Mouse (Mus musculus) G1E (cell line): ENCODE measurements around the gene Arpin. TPM values are rescaled to one million over a fixed set of nuclear protein-coding genes. Genes with fewer than 3 reads are reported as not detected.

Source experiments
- ATAC-seq: 2 replicates; pipeline ENCODE4 v1.8.0; 2016; ENCODE audit warnings: mild to moderate bottlenecking; ENCODE audit not compliant: insufficient number of reproducible peaks, poor library complexity, low FRiP score, severe bottlenecking; ENCODE audit errors: extremely low read depth
- DNase-seq: peaks from one replicate; pipeline ENCODE4 v3.0.0; 2012; ENCODE audit warnings: low spot score
- H3K27me3 ChIP-seq: 2 replicates; pipeline ENCODE4 v1.6.1; 2012; ENCODE audit warnings: mild to moderate bottlenecking, low read length, inconsistent platforms; ENCODE audit not compliant: insufficient read depth
- H3K36me3 ChIP-seq: replicated peaks from 2 replicates; pipeline ENCODE3; 2012; ENCODE audit warnings: mild to moderate bottlenecking, inconsistent platforms
- H3K4me1 ChIP-seq: 2 replicates; pipeline ENCODE4 v1.6.1; 2012; ENCODE audit warnings: low read depth, low read length, inconsistent platforms, mixed read lengths; ENCODE audit not compliant: insufficient read depth
- H3K4me3 ChIP-seq: 2 replicates; pipeline ENCODE4 v1.5.1; 2012; ENCODE audit warnings: low read depth, mild to moderate bottlenecking, inconsistent platforms, low read length, moderate library complexity, mixed read lengths
- H3K9me3 ChIP-seq: replicated peaks from 2 replicates; pipeline ENCODE4 v1.6.1; 2012; ENCODE audit warnings: inconsistent platforms
- CTCF ChIP-seq: IDR thresholded peaks from 2 replicates; pipeline ENCODE4 v1.5.1; 2012; ENCODE audit warnings: low read depth, low read length, inconsistent platforms, mixed read lengths
- GATA1 ChIP-seq: IDR thresholded peaks from 2 replicates; pipeline ENCODE4 v1.6.1; 2012; ENCODE audit warnings: borderline replicate concordance, low read length, inconsistent platforms, mixed read lengths
- GATA2 ChIP-seq: IDR thresholded peaks from 2 replicates; pipeline ENCODE4 v1.6.1; 2012; ENCODE audit warnings: low read depth, low read length, inconsistent platforms, borderline replicate concordance
- POLR2AphosphoS5 ChIP-seq: IDR thresholded peaks from 2 replicates; pipeline ENCODE4 v1.6.1; 2012; ENCODE audit warnings: low read depth, low read length, inconsistent platforms; ENCODE audit not compliant: insufficient replicate concordance
- TAL1 ChIP-seq: conservative IDR thresholded peaks from 2 replicates; pipeline ENCODE4 v1.6.1; 2012; ENCODE audit warnings: low read depth, low read length, inconsistent platforms, mixed read lengths
- polyA plus RNA-seq: library from polyadenylated mRNA; stranded (reverse); fragments of >175 nt; gene quantifications from 2 replicates; pipeline ENCODE4 v1.2.3, GENCODE M21; 2012
- total RNA-seq, 2 experiments: library from RNA; stranded (forward) in 1 of 2; stranded (reverse) in 1 of 2; fragments of 200-1000 nt in 1 of 2; fragments of >200 nt in 1 of 2; fragmentation: Nextera tagmentation in 1 of 2; gene quantifications; 2 replicates each; pipeline ENCODE4 v1.2.3; 2014 to 2017

Arpin gene
- total and polyA plus RNA-seq, 3 experiments, result not detected

- H3K4me3 ChIP-seq, result no peak overlapping the region
- H3K9me3 ChIP-seq, result no peaks in the 10 kb centered on the region
- DNase-seq (no peak), ATAC-seq (no peak)
- H3K4me1 ChIP-seq, result no peaks in the 10 kb centered on the region
- peaks cover 61% of the 10 kb centered on the region for H3K36me3 ChIP-seq
- TF ChIP-seq GATA1 (no peak), GATA2 (no peak), POLR2AphosphoS5 (no peak), TAL1 (no peak), CTCF (no peak)
- H3K27me3 ChIP-seq, result peaks cover under 1% of the 10 kb centered on the region; the same call in 1 of the 2 replicates
These were observed 56.6 kb downstream of the Arpin start for GRCm38 (mm10) chr7:79878455-79879025.

Other genes starting within 250 kb of the Arpin start
- gene Kif7, start 219.6 kb downstream of the Arpin start, total RNA-seq (2014; fragmentation: Nextera tagmentation), result 2.6 and 2.7 TPM in 2 replicates
- 4.2 and 4.4 TPM in 2 replicates for gene Kif7, start 219.6 kb downstream of the Arpin start, total RNA-seq (2017)
- gene Kif7, start 219.6 kb downstream of the Arpin start, polyA plus RNA-seq, result 17.6 and 19.9 TPM in 2 replicates
- gene Plin1, start 202.5 kb downstream of the Arpin start, total RNA-seq (2014; fragmentation: Nextera tagmentation), result not detected in 2 replicates
- gene Plin1, start 202.5 kb downstream of the Arpin start, total RNA-seq (2017), result 0.16 TPM in 1 of 2 replicates, not detected in the other
- not detected in 2 replicates for gene Plin1, start 202.5 kb downstream of the Arpin start, polyA plus RNA-seq
- 6.5 and 7.5 TPM in 2 replicates for gene Pex11a, start 192.2 kb downstream of the Arpin start, total RNA-seq (2014; fragmentation: Nextera tagmentation)
- 2.7 and 2.8 TPM in 2 replicates for gene Pex11a, start 192.2 kb downstream of the Arpin start, total RNA-seq (2017)
- 2.9 TPM in 2 replicates for gene Pex11a, start 192.2 kb downstream of the Arpin start, polyA plus RNA-seq
- 1.0 and 2.1 TPM in 2 replicates for gene Wdr93, start 192.2 kb downstream of the Arpin start, total RNA-seq (2014; fragmentation: Nextera tagmentation)
- 0.41 and 0.55 TPM in 2 replicates for gene Wdr93, start 192.2 kb downstream of the Arpin start, total RNA-seq (2017)
- gene Wdr93, start 192.2 kb downstream of the Arpin start, polyA plus RNA-seq, result 0.17 TPM in 1 of 2 replicates, not detected in the other
- not detected in 2 replicates for gene Mesp1, start 141.6 kb downstream of the Arpin start, total RNA-seq (2014; fragmentation: Nextera tagmentation)
- not detected in 2 replicates for gene Mesp1, start 141.6 kb downstream of the Arpin start, total RNA-seq (2017)
- gene Mesp1, start 141.6 kb downstream of the Arpin start, polyA plus RNA-seq, result not detected in 2 replicates
- gene Mesp2, start 124.6 kb downstream of the Arpin start, total RNA-seq (2014; fragmentation: Nextera tagmentation), result not detected in 2 replicates
- 0.17 TPM in 1 of 2 replicates, not detected in the other for gene Mesp2, start 124.6 kb downstream of the Arpin start, total RNA-seq (2017)
- not detected in 2 replicates for gene Mesp2, start 124.6 kb downstream of the Arpin start, polyA plus RNA-seq
- not detected in 2 replicates for gene Anpep, start 74.3 kb downstream of the Arpin start, total RNA-seq (2014; fragmentation: Nextera tagmentation)
- gene Anpep, start 74.3 kb downstream of the Arpin start, total RNA-seq (2017), result 0.29 and 0.66 TPM in 2 replicates
- gene Anpep, start 74.3 kb downstream of the Arpin start, polyA plus RNA-seq, result not detected in 2 replicates
- 23.9 and 28.9 TPM in 2 replicates for gene Ap3s2, start 14.7 kb downstream of the Arpin start, total RNA-seq (2014; fragmentation: Nextera tagmentation)
- 5.6 and 6.0 TPM in 2 replicates for gene Ap3s2, start 14.7 kb downstream of the Arpin start, total RNA-seq (2017)
- gene Ap3s2, start 14.7 kb downstream of the Arpin start, polyA plus RNA-seq, result 6.8 and 7.1 TPM in 2 replicates
- gene Zfp710, start 89.5 kb upstream of the Arpin start, total RNA-seq (2014; fragmentation: Nextera tagmentation), result 25.1 and 38.6 TPM in 2 replicates
- 10.7 and 13.1 TPM in 2 replicates for gene Zfp710, start 89.5 kb upstream of the Arpin start, total RNA-seq (2017)
- gene Zfp710, start 89.5 kb upstream of the Arpin start, polyA plus RNA-seq, result 53.7 and 54.3 TPM in 2 replicates
- gene Idh2, start 180.0 kb upstream of the Arpin start, total RNA-seq (2014; fragmentation: Nextera tagmentation), result 58.5 and 87.5 TPM in 2 replicates
- 98.7 and 106 TPM in 2 replicates for gene Idh2, start 180.0 kb upstream of the Arpin start, total RNA-seq (2017)
- 90.0 and 114 TPM in 2 replicates for gene Idh2, start 180.0 kb upstream of the Arpin start, polyA plus RNA-seq